Mouse (Mus musculus) liver, embryonic 14.5 days (tissue): Measurements from ENCODE around the gene Atg9b. TPM values are rescaled to one million over a fixed set of nuclear protein-coding genes. Genes with fewer than 3 reads are reported as not detected.
A peak's percentile ranks its signal among the peaks of the same experiment; 100 is the strongest.

Experiments
- ATAC-seq: fragments of 200-750 bp; cut with Nextera tagmentation; 2 replicates; pipeline ENCODE4 v1.8.0; 2017; ENCODE audit warnings: moderate number of reproducible peaks, mild to moderate bottlenecking, moderate library complexity; ENCODE audit not compliant: insufficient read depth
- DNase-seq, 3 experiments: peaks; one replicate each; pipeline ENCODE4 v3.0.0-alpha.2; 2012 to 2013; ENCODE audit warnings: low read depth in 3 of 3, low spot score in 3 of 3
- H3K27ac ChIP-seq: fragments of 300-500 bp; sonication (generic); 2 replicates; pipeline ENCODE4 v1.5.1; 2014; ENCODE audit warnings: moderate library complexity, mild to moderate bottlenecking, control low read depth, inconsistent platforms
- H3K27me3 ChIP-seq: fragments of 300-500 bp; sonication (generic); 2 replicates; pipeline ENCODE4 v1.6.1; 2014; ENCODE audit warnings: mild to moderate bottlenecking, low read length, moderate library complexity; ENCODE audit not compliant: control insufficient read depth, insufficient read depth
- H3K36me3 ChIP-seq: fragments of 300-500 bp; sonication (generic); replicated peaks from 2 replicates; pipeline ENCODE4 v1.6.1; 2014; ENCODE audit warnings: low read depth; ENCODE audit not compliant: control insufficient read depth, insufficient read depth
- H3K4me1 ChIP-seq, 2 experiments: fragments of 200-500 bp in 1 of 2; fragments of 300-500 bp in 1 of 2; sonication (generic) in 1 of 2; replicated peaks; 2 replicates each; pipeline ENCODE4 v1.6.1; 2012 to 2014; ENCODE audit warnings: antibody characterized with exemption in 1 of 2, inconsistent platforms in 1 of 2, low read length in 1 of 2; ENCODE audit not compliant: control insufficient read depth in 2 of 2, insufficient read depth in 2 of 2
- H3K4me2 ChIP-seq: fragments of 300-500 bp; sonication (generic); 2 replicates; pipeline ENCODE4 v1.6.1; 2014; ENCODE audit warnings: low read depth, mild to moderate bottlenecking, control low read depth, moderate library complexity
- H3K4me3 ChIP-seq, 2 experiments: fragments of 200-500 bp in 1 of 2; fragments of 300-500 bp in 1 of 2; sonication (generic) in 1 of 2; 2 replicates each; pipeline ENCODE4 v1.5.1; 2012 to 2014; ENCODE audit warnings: low read depth in 2 of 2, low read length in 2 of 2, mild to moderate bottlenecking in 2 of 2, control low read depth in 1 of 2, inconsistent platforms in 1 of 2, moderate library complexity in 1 of 2; ENCODE audit not compliant: insufficient read depth in 1 of 2
- H3K9ac ChIP-seq: fragments of 300-500 bp; sonication (generic); replicated peaks from 2 replicates; pipeline ENCODE4 v1.6.1; 2014; ENCODE audit warnings: mild to moderate bottlenecking, control low read depth, moderate library complexity
- H3K9me3 ChIP-seq: fragments of 300-500 bp; sonication (generic); 2 replicates; pipeline ENCODE4 v1.6.1; 2016; ENCODE audit warnings: low read length, mixed read lengths; ENCODE audit not compliant: control insufficient read depth
- CTCF ChIP-seq: IDR thresholded peaks from 2 replicates; pipeline ENCODE4 v1.5.1; 2016; ENCODE audit warnings: antibody characterized with exemption, low read depth, control low read depth
- EP300 ChIP-seq: IDR thresholded peaks from 2 replicates; pipeline ENCODE4 v1.6.1; 2016; ENCODE audit warnings: antibody characterized with exemption, low read depth
- WGBS: fragments of 180-500 bp; shearing (Covaris S2); extraction: QIAGEN DNeasy Blood & Tissue Kit; methylation state at CpG from one replicate; pipeline ENCODE4 v1.1.7; 2014; ENCODE audit not compliant: insufficient replicate concordance; 5-methylcytosine and 5-hydroxymethylcytosine counted together
- polyA plus RNA-seq, 2 experiments: library from polyadenylated mRNA; depleted of rRNA in 1 of 2; stranded (reverse) in 1 of 2; unstranded in 1 of 2; fragments of >200 nt; fragmentation: Nextera tagmentation in 1 of 2; extraction: Ambion mirVana in 1 of 2; gene quantifications; 2 replicates each; pipeline versions ENCODE4 v1.2.1 to v1.2.3; 2012 to 2014

The Atg9b gene
- polyA plus RNA-seq, 2 experiments = 0.14 to 0.57 TPM

- no peak for DNase-seq
- no peak overlapping the region for H3K4me2 ChIP-seq
Observed at GRCm38 (mm10) chr5:24337366-24337765, 54.6 kb downstream of the Atg9b start.

GRCm38 (mm10) chr5:24335888-24336511 lies 55.9 kb downstream of the Atg9b start:
- H3K9me3 ChIP-seq = no peaks in the 10 kb centered on the region
- DNase-seq = no peak
- TF ChIP-seq CTCF = peak; percentile 82
- no peak for TF ChIP-seq EP300
- WGBS = 22% methylated on average over 3 of the region's 3 CpGs
- H3K4me3 ChIP-seq = no peak overlapping the region
- H3K27me3 ChIP-seq = no peaks in the 10 kb centered on the region
- H3K9ac ChIP-seq = no peak overlapping the region
- no peaks in the 10 kb centered on the region for H3K36me3 ChIP-seq
- ATAC-seq = no peak
- H3K27ac ChIP-seq = no peak overlapping the region
- H3K4me1 ChIP-seq = no peaks in the 10 kb centered on the region; a peak in 1 of 4 replicates
- no peak overlapping the region for H3K4me2 ChIP-seq

More at GRCm38 (mm10) chr5:24337366-24337765, 54.6 kb downstream of the Atg9b start:
- Histone ChIP-seq H3K27ac (no peak overlapping the region), H3K4me3 (no peak overlapping the region), H3K9ac (no peak overlapping the region), H3K9me3 (no peaks in the 10 kb centered on the region), H3K36me3 (no peaks in the 10 kb centered on the region), H3K27me3 (no peaks in the 10 kb centered on the region), H3K4me1 (no peaks in the 10 kb centered on the region; a peak in 1 of 4 replicates)
- no peak for ATAC-seq
- TF ChIP-seq EP300 (no peak), CTCF (peak; percentile 14; the same call in 1 of the 2 replicates)
- 15% methylated on average over 9 of the region's 9 CpGs for WGBS

- H3K4me2 ChIP-seq = no peak overlapping the region
- no peak for TF ChIP-seq EP300
- TF ChIP-seq CTCF = no peak
- H3K27me3 ChIP-seq = no peaks in the 10 kb centered on the region
- DNase-seq = no peak
- H3K36me3 ChIP-seq = no peaks in the 10 kb centered on the region
- no peaks in the 10 kb centered on the region for H3K9me3 ChIP-seq
- WGBS = 24% methylated on average over 3 of the region's 3 CpGs
- H3K4me1 ChIP-seq = no peaks in the 10 kb centered on the region; a peak in 1 of 4 replicates
- no peak overlapping the region for H3K27ac ChIP-seq
- H3K9ac ChIP-seq = no peak overlapping the region
- ATAC-seq = no peak
- no peak overlapping the region for H3K4me3 ChIP-seq
Observed at GRCm38 (mm10) chr5:24334749-24335148, 57.2 kb downstream of the Atg9b start.

Other genes with a start within 250 kb of the Atg9b start
- gene Nupl2, start 227.2 kb downstream of the Atg9b start, polyA plus RNA-seq (2012; rRNA removed) = 2.8 and 3.6 TPM in 2 replicates
- 6.5 TPM in 2 replicates for gene Nupl2, start 227.2 kb downstream of the Atg9b start, polyA plus RNA-seq (2014; fragmentation: Nextera tagmentation; extraction: Ambion mirVana)
- 0.44 and 0.93 TPM in 2 replicates for gene Kcnh2, start 40.5 kb downstream of the Atg9b start, polyA plus RNA-seq (2012; rRNA removed)
- 0.05 and 0.28 TPM in 2 replicates for gene Kcnh2, start 40.5 kb downstream of the Atg9b start, polyA plus RNA-seq (2014; fragmentation: Nextera tagmentation; extraction: Ambion mirVana)
- gene Nos3, start 27.3 kb downstream of the Atg9b start, polyA plus RNA-seq (2012; rRNA removed) = 1.3 and 1.4 TPM in 2 replicates
- gene Nos3, start 27.3 kb downstream of the Atg9b start, polyA plus RNA-seq (2014; fragmentation: Nextera tagmentation; extraction: Ambion mirVana) = 1.5 TPM in 2 replicates
- 16.9 and 20.4 TPM in 2 replicates for gene Abcb8, start 1.5 kb upstream of the Atg9b start, polyA plus RNA-seq (2012; rRNA removed)
- 18.0 and 19.5 TPM in 2 replicates for gene Abcb8, start 1.5 kb upstream of the Atg9b start, polyA plus RNA-seq (2014; fragmentation: Nextera tagmentation; extraction: Ambion mirVana)
- gene Asic3, start 21.2 kb upstream of the Atg9b start, polyA plus RNA-seq (2012; rRNA removed) = not detected in 2 replicates
- gene Asic3, start 21.2 kb upstream of the Atg9b start, polyA plus RNA-seq (2014; fragmentation: Nextera tagmentation; extraction: Ambion mirVana) = not detected in 2 replicates
- 9.9 and 10.3 TPM in 2 replicates for gene Cdk5, start 31.4 kb upstream of the Atg9b start, polyA plus RNA-seq (2012; rRNA removed)
- 8.2 and 8.9 TPM in 2 replicates for gene Cdk5, start 31.4 kb upstream of the Atg9b start, polyA plus RNA-seq (2014; fragmentation: Nextera tagmentation; extraction: Ambion mirVana)
- gene Slc4a2, start 31.7 kb upstream of the Atg9b start, polyA plus RNA-seq (2012; rRNA removed) = 11.6 and 12.9 TPM in 2 replicates
- 5.6 and 6.0 TPM in 2 replicates for gene Slc4a2, start 31.7 kb upstream of the Atg9b start, polyA plus RNA-seq (2014; fragmentation: Nextera tagmentation; extraction: Ambion mirVana)
- gene Fastk, start 53.1 kb upstream of the Atg9b start, polyA plus RNA-seq (2012; rRNA removed) = 59.9 and 82.4 TPM in 2 replicates
- 40.8 and 47.2 TPM in 2 replicates for gene Fastk, start 53.1 kb upstream of the Atg9b start, polyA plus RNA-seq (2014; fragmentation: Nextera tagmentation; extraction: Ambion mirVana)
- 5.3 and 7.6 TPM in 2 replicates for gene Tmub1, start 55.7 kb upstream of the Atg9b start, polyA plus RNA-seq (2012; rRNA removed)
- 4.0 and 6.5 TPM in 2 replicates for gene Tmub1, start 55.7 kb upstream of the Atg9b start, polyA plus RNA-seq (2014; fragmentation: Nextera tagmentation; extraction: Ambion mirVana)
- gene Agap3, start 60.0 kb upstream of the Atg9b start, polyA plus RNA-seq (2012; rRNA removed) = 16.9 and 17.8 TPM in 2 replicates
- 6.6 and 10.1 TPM in 2 replicates for gene Agap3, start 60.0 kb upstream of the Atg9b start, polyA plus RNA-seq (2014; fragmentation: Nextera tagmentation; extraction: Ambion mirVana)
- not detected in 2 replicates for gene Gbx1, start 135.1 kb upstream of the Atg9b start, polyA plus RNA-seq (2012; rRNA removed)
- not detected in 2 replicates for gene Gbx1, start 135.1 kb upstream of the Atg9b start, polyA plus RNA-seq (2014; fragmentation: Nextera tagmentation; extraction: Ambion mirVana)
- gene Asb10, start 148.8 kb upstream of the Atg9b start, polyA plus RNA-seq (2012; rRNA removed) = 0.08 and 0.13 TPM in 2 replicates
- not detected in 2 replicates for gene Asb10, start 148.8 kb upstream of the Atg9b start, polyA plus RNA-seq (2014; fragmentation: Nextera tagmentation; extraction: Ambion mirVana)
- 0.03 TPM in 1 of 2 replicates, not detected in the other for gene 4931409K22Rik, start 164.7 kb upstream of the Atg9b start, polyA plus RNA-seq (2012; rRNA removed)
- not detected in 2 replicates for gene 4931409K22Rik, start 164.7 kb upstream of the Atg9b start, polyA plus RNA-seq (2014; fragmentation: Nextera tagmentation; extraction: Ambion mirVana)
- 29.2 and 33.6 TPM in 2 replicates for gene Abcf2, start 185.3 kb upstream of the Atg9b start, polyA plus RNA-seq (2012; rRNA removed)
- 50.9 and 53.5 TPM in 2 replicates for gene Abcf2, start 185.3 kb upstream of the Atg9b start, polyA plus RNA-seq (2014; fragmentation: Nextera tagmentation; extraction: Ambion mirVana)
- gene Chpf2, start 194.6 kb upstream of the Atg9b start, polyA plus RNA-seq (2012; rRNA removed) = 5.6 and 5.9 TPM in 2 replicates
- 5.9 and 6.5 TPM in 2 replicates for gene Chpf2, start 194.6 kb upstream of the Atg9b start, polyA plus RNA-seq (2014; fragmentation: Nextera tagmentation; extraction: Ambion mirVana)
- gene Smarcd3, start 232.3 kb upstream of the Atg9b start, polyA plus RNA-seq (2012; rRNA removed) = 1.1 and 1.5 TPM in 2 replicates
- gene Smarcd3, start 232.3 kb upstream of the Atg9b start, polyA plus RNA-seq (2014; fragmentation: Nextera tagmentation; extraction: Ambion mirVana) = 0.95 and 1.0 TPM in 2 replicates